Mouse (Mus musculus) heart, postnatal 4 days (tissue): ENCODE data around the gene Jmjd1c. TPM values are rescaled to one million over a fixed set of nuclear protein-coding genes. Genes with fewer than 3 reads are reported as not detected.

Experiments
- DNase-seq: peaks from one replicate; pipeline ENCODE4 v3.0.0; 2021
- total RNA-seq, 2 experiments: library from RNA; stranded (reverse); gene quantifications; 2 replicates each; pipeline ENCODE4 v1.2.3; 2021

The Jmjd1c gene
- total RNA-seq, 2 experiments from 2014 or later: 66.7 to 70.5 TPM

GRCm38 (mm10) chr10:67072600-67072999 lies 23.3 kb upstream of the Jmjd1c start:
- no peak for DNase-seq

GRCm38 (mm10) chr10:67073577-67073976 lies 22.3 kb upstream of the Jmjd1c start:
- DNase-seq: no peak

DNA sequence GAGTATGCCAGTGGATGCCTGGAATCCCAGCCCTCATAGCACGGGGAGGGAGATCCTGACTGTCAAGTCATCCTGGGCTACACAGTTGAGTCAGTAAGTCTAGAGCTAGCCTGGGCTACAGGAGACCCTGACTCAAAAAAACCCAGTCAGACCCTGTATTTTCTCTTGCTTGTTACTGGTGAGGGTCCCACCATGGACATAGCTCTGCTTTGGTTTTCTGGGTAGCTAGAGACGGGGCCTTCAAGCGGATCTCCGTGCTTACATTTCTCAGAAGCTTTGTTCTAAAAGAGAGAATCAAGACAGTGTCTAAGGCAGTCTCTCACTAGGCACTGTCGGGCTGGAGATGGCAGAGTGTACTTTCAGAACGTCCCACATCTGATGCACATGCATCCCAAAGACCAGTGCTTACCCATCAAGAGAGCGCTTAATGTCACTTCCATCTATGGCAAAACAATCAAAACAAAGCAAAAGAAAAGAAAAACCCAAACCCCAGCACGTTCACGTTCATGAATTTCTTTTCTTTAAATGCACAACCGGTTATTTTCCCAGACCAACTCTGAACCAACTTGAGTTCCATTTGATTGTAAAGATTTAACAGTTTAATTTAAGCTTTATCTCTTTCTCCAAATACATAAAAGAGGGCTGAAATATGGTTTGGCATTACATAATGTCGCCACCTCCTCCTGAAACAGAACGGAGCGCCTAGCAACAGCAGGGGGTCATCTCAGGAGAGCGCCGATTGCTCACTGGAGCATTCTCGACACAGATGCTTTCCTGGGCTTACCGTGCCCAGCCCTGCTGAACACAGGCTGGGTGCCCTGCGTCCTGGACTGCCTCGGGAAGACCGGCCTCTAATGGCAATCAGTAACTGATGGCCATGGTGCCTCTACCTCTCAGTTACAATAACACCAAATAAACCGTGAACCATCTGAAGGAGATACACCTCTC lies 19.7 kb upstream of the Jmjd1c start:
- DNase-seq: no peak

DNA sequence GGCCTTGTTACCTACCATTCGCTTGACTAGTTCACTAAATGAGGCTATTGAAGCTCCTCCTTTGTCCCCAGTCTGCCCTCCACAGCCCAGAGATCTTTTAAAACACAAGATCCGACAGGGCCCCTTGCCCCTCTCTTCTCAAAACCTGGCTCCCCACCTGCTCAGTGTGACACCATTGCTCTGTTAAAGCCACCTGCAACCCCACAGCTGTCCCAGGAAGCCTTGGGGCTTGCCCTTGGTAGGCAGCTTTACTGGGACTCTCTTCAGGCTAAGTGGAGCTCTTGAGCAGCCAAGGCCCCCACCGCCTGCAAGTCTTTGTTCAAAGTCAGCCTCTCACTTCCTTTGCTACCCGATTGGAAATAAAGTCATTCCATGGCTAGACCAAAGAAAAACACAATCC lies 16.9 kb upstream of the Jmjd1c start:
- no peak for DNase-seq

DNA sequence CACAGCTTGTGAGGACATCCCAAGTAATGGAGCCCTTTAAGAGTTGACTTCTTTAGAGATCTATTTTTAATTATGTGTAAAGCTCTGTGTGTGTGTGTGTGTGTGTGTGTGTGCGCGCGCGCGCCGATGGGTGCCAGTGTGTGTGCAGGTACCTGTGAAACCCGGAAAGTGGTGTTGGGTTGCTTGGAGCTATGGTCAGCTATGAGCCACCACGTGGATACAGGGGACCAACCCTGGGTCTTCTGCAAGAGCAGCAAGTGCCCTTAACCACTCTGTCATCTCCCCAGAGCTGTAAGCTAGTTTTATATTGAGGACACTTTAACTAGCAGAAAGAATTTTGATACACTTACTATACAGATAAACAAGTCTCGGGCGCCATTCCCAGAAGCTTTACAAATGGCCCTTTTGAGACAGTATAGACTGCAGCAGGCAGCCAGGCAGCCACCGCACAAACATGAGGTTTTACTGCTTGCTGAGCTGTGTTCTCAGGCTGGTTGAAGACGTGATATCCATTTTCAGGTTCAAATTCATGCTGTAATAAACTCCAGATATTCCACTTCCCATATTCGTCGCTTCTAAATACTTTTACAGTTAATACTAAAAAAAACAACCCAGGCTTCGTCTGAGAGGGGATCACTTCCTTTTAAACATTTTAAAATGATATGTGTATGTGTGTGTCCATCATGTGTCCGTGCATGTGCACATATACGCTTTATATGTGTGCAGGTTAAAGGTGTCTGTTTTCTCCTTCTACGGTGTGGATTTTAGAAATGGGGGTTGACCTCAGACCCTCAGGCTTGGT lies 14.5 kb upstream of the Jmjd1c start:
- no peak for DNase-seq

DNA sequence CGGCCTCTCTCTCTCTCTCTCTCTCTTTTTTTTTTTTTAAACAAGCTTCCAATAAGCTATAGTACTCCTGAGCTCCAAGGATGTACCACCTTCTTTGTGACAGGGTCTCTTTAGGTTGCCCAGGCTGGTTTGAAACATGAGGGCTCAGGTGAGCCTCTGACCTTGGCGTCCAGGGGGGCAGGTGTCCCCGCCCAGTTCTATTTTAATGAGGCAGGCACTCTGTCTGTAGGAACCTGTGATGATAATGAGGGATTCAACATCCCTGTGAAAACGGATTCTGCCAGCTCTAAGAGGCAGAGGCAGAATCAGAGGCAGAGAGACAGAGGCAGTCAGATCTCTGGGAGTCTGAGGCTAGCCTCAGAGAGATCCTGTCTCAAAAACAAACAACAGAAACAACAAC lies 13.4 kb upstream of the Jmjd1c start:
- no peak for DNase-seq

- no peak for DNase-seq
These were observed 12.3 kb upstream of the Jmjd1c start for GRCm38 (mm10) chr10:67083446-67084166.

- DNase-seq: no peak
These were observed 10.8 kb upstream of the Jmjd1c start for GRCm38 (mm10) chr10:67085124-67085523.

DNA sequence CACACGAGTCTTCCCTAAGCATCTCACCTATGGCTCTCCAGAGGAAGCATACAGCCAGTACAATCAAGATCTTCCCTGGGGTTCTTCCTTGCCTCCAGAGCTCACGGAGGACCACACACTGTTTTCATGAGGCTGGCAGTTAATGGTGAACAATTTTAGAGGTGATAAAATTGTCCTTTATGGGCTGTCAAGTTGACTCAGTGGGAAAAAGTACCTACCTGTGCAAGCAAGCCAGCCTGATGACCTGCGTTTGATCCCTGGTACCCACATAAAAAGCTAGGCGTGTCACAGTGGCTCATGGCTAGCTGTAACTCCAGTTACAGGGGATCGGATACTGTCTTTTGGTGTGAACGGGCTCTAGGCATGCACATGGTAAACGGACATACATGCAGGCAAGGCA lies 10.0 kb upstream of the Jmjd1c start:
- no peak for DNase-seq

DNA sequence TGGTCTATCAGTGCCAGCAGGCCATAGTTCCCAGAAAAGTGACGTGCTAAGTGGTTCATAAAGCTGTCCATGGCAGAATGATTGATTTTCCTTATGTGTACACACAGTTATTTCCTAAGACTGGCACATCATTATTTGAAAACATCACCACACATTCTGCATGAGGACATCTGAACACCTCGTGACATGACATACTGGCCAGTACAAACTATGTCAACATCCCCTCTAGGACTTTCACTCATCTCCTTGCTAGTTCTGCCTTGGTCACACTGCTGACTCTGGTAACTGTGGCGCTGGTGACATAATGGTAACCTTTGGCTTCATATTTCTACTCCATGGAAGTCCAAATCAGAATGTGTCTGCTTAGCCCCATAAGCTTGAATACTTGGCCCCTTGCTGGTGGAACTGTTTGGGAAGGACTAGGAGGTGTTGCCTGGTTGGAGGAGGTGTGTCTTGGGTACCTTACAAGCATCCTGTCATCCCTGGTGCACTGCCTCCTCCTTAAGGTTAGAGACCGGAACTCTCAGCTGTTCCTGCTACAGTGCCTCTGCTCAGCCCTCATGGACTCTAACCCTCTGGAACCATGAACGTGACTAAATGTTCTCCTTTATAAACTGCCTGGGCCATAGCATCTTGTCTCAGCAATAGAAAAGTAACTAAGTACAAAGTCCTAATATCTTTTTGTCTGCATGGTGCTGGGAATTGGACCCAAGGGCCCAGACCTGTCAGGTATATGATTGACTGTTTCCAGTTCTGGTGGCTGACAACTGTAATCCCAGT lies 8.3 kb upstream of the Jmjd1c start:
- no peak for DNase-seq

GRCm38 (mm10) chr10:67090611-67091010 lies 5.3 kb upstream of the Jmjd1c start:
- no peak for DNase-seq

DNA sequence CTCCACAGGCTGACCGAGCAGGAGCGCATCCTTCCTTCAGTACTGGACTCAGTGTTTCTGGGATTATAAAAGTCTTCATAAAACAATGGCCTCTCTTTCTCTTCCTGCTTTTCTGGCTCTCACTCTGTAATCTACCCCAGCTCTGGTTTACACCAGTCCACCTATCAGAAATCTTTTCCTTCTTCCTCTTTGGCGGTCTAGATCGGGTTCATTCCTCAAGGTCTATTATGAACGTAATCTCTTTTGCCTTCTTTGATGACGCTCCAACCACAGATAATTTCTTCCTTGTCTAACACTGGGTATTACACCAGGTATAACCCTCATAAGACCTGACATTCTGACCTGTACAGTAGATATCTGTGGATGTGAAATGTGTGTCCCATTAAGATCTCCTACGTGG lies 1.0 kb upstream of the Jmjd1c start:
- no peak for DNase-seq

- peak; percentile 76 for DNase-seq
These were observed 904 bp downstream of the Jmjd1c start, which contains the start of gene Reep3 for GRCm38 (mm10) chr10:67096621-67097436. Gene Reep3 (minus strand): TSS chr10:67096945.

- no peak for DNase-seq
These were observed 1.7 kb downstream of the Jmjd1c start for GRCm38 (mm10) chr10:67097437-67098150.

- DNase-seq: no peak
These were observed 2.6 kb downstream of the Jmjd1c start for GRCm38 (mm10) chr10:67098408-67099050.

- DNase-seq: no peak
These were observed 3.4 kb downstream of the Jmjd1c start for GRCm38 (mm10) chr10:67099183-67099929.

GRCm38 (mm10) chr10:67100011-67100661 lies 4.2 kb downstream of the Jmjd1c start:
- no peak for DNase-seq

DNA sequence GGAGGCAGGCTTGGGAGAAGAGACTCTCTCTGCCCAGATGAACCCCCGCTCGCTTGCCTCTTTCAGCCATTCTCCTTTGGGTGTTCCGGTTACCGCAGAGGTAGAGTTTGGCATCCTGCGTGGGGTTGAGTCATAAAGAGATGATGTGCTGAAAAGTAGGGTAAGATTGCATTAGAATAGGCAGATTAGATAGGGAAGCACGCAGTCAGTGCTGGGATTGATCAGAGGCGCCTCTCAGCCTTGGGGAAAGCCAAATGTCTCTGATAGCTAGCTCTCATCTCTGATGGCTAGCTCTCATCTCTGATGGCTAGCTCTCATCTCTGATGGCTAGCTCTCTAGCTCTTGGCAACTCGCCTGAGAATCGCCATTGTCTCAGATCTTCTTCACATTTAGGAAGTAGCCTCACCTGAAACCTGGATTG lies 4.9 kb downstream of the Jmjd1c start:
- no peak for DNase-seq
